Mouse (Mus musculus): ENCODE measurements around the gene Brca1. TPM values are rescaled to one million over a fixed set of nuclear protein-coding genes. Genes with fewer than 3 reads are reported as not detected.

Brca1 gene
- polyA plus RNA-seq, 2 experiments: 8.6 to 14.0 TPM

DNA sequence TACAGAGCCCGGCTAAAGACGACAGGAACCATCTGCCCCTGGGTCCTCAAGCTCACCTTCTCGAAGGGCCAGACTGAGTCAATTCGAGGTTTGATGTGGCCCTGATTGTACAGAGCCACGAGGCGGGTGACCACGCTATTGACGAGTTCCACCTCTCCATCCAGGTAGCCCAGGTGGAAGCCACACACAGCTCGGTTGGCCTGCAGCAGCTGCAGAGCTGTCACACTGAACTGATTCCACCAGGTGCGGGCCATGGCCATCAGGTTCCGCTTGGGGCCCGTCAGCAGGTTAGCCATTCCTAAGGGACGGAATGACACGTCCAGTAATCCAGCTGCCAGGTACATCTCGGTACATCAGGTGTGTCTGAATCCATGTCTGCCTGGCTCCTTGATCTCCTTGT, 91.4 kb downstream of the Brca1 start:
- Histone ChIP-seq H3K27me3 (ENCODE audit: control insufficient read depth, insufficient read depth, low read length) (peaks cover 4% of the 10 kb centered on the region), H3K9ac (replicated peaks) (no peak overlapping the region), H3K27ac (no peak overlapping the region), H3K4me1 (replicated peaks; ENCODE audit: control insufficient read depth in 2 of 2, insufficient read depth in 2 of 2, low read length in 1 of 2) (peaks cover 12 to 22% of the 10 kb centered on the region in 2 experiments), H3K4me3 (ENCODE audit: insufficient read depth in 1 of 2, low read depth in 2 of 2, low read length in 2 of 2) (no peak overlapping the region), H3K9me3 (ENCODE audit: control insufficient read depth, low read length) (no peaks in the 10 kb centered on the region), H3K36me3 (replicated peaks; ENCODE audit: control insufficient read depth, insufficient read depth, low read depth) (peaks cover 4% of the 10 kb centered on the region), H3K4me2 (ENCODE audit: low read depth) (no peak overlapping the region)
- 83% methylated on average over 15 of the region's 15 CpGs for WGBS (ENCODE audit: insufficient replicate concordance)
- ATAC-seq (ENCODE audit: insufficient read depth) (no peak), DNase-seq (ENCODE audit: low read depth in 3 of 3, low spot score in 3 of 3) (no peak)
- TF ChIP-seq EP300 (IDR thresholded peaks at IDR 0.05; ENCODE audit: low read depth) (no peak), CTCF (IDR thresholded peaks at IDR 0.05; ENCODE audit: low read depth) (no peak)

DNA sequence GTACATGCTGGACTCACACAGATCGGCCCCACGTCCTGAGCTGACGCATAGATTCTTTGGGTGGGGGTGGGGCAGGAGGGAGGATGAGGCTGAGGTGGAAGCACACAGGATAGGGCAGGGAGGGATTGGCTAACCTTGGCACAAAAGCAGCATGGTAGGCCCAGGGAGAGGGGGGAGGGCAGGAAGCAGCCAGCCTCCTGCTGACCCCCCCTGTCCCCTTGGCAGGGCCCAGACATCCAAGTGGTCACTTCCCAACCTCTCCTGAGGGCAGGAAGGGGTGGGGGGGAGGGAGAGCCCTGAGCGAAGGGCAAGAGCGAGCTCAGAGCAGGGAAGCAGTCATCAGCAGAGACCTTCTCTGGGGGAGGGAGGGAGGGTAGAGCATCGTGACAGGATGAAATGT, 92.0 kb downstream of the Brca1 start:
- no peak overlapping the region for H3K27ac ChIP-seq
- 84% methylated on average over 6 of the region's 6 CpGs for WGBS (ENCODE audit: insufficient replicate concordance)
- H3K4me2 ChIP-seq (ENCODE audit: low read depth): no peak overlapping the region
- TF ChIP-seq EP300 (IDR thresholded peaks at IDR 0.05; ENCODE audit: low read depth): no peak
- TF ChIP-seq CTCF (IDR thresholded peaks at IDR 0.05; ENCODE audit: low read depth): no peak
- ATAC-seq (ENCODE audit: insufficient read depth) (no peak), DNase-seq (ENCODE audit: low read depth in 3 of 3, low spot score in 3 of 3) (no peak)
- peaks cover 4% of the 10 kb centered on the region for H3K36me3 ChIP-seq (replicated peaks; ENCODE audit: control insufficient read depth, insufficient read depth, low read depth)
- H3K27me3 ChIP-seq (ENCODE audit: control insufficient read depth, insufficient read depth, low read length): no peaks in the 10 kb centered on the region; the same call in 1 of the 2 replicates
- peaks cover 10 to 18% of the 10 kb centered on the region in 2 experiments for H3K4me1 ChIP-seq (replicated peaks; ENCODE audit: control insufficient read depth in 2 of 2, insufficient read depth in 2 of 2, low read length in 1 of 2)
- H3K4me3 ChIP-seq (ENCODE audit: insufficient read depth in 1 of 2, low read depth in 2 of 2, low read length in 2 of 2): no peak overlapping the region
- H3K9me3 ChIP-seq (ENCODE audit: control insufficient read depth, low read length): no peaks in the 10 kb centered on the region
- H3K9ac ChIP-seq (replicated peaks): no peak overlapping the region

- TF ChIP-seq EP300 (IDR thresholded peaks at IDR 0.05; ENCODE audit: low read depth) (no peak), CTCF (IDR thresholded peaks at IDR 0.05; ENCODE audit: low read depth) (no peak)
Observed at GRCm38 (mm10) chr11:101458217-101458616, 93.5 kb downstream of the Brca1 start.

DNA sequence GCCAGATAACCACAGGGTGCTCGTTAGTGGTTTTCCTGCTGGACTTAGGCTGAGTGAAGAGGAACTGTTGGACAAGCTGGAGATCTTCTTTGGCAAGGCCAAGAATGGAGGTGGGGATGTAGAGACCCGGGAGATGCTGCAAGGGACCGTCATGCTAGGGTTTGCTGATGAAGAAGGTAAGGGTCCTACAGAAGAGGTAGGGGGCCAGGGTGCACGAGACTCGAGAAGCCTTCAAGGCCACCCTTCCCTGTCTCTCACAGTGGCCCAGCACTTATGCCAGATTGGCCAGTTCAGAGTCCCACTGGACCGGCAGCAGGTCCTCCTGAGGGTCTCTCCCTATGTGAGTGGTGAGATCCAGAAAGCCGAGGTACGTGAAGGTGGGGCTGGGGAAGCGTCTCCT, 94.1 kb downstream of the Brca1 start:
- DNase-seq (ENCODE audit: low read depth in 3 of 3, low spot score in 3 of 3): no peak
- Histone ChIP-seq H3K4me3 (ENCODE audit: insufficient read depth in 1 of 2, low read depth in 2 of 2, low read length in 2 of 2) (no peak overlapping the region), H3K4me1 (replicated peaks; ENCODE audit: control insufficient read depth in 2 of 2, insufficient read depth in 2 of 2, low read length in 1 of 2) (no peaks in the 10 kb centered on the region; a peak in 1 of 4 replicates), H3K9ac (replicated peaks) (no peak overlapping the region), H3K27me3 (ENCODE audit: control insufficient read depth, insufficient read depth, low read length) (no peaks in the 10 kb centered on the region), H3K27ac (no peak overlapping the region), H3K9me3 (ENCODE audit: control insufficient read depth, low read length) (no peaks in the 10 kb centered on the region), H3K4me2 (ENCODE audit: low read depth) (no peak overlapping the region), H3K36me3 (replicated peaks; ENCODE audit: control insufficient read depth, insufficient read depth, low read depth) (peaks cover 4% of the 10 kb centered on the region)
- TF ChIP-seq EP300 (IDR thresholded peaks at IDR 0.05; ENCODE audit: low read depth) (no peak), CTCF (IDR thresholded peaks at IDR 0.05; ENCODE audit: low read depth) (no peak)
- ATAC-seq (ENCODE audit: insufficient read depth): no peak
- WGBS (ENCODE audit: insufficient replicate concordance): 78% methylated on average over 9 of the region's 9 CpGs

More at GRCm38 (mm10) chr11:101458217-101458616, 93.5 kb downstream of the Brca1 start:
- Histone ChIP-seq H3K9ac (replicated peaks) (no peak overlapping the region), H3K36me3 (replicated peaks; ENCODE audit: control insufficient read depth, insufficient read depth, low read depth) (peaks cover 4% of the 10 kb centered on the region), H3K4me2 (ENCODE audit: low read depth) (no peak overlapping the region), H3K9me3 (ENCODE audit: control insufficient read depth, low read length) (no peaks in the 10 kb centered on the region), H3K27me3 (ENCODE audit: control insufficient read depth, insufficient read depth, low read length) (no peaks in the 10 kb centered on the region), H3K27ac (no peak overlapping the region), H3K4me3 (ENCODE audit: insufficient read depth in 1 of 2, low read depth in 2 of 2, low read length in 2 of 2) (no peak overlapping the region), H3K4me1 (replicated peaks; ENCODE audit: control insufficient read depth in 2 of 2, insufficient read depth in 2 of 2, low read length in 1 of 2) (peaks cover 3 to 6% of the 10 kb centered on the region in 2 experiments)
- ATAC-seq (ENCODE audit: insufficient read depth): no peak
- no peak for DNase-seq (ENCODE audit: low read depth in 3 of 3, low spot score in 3 of 3)
- 82% methylated on average over 12 of the region's 12 CpGs for WGBS (ENCODE audit: insufficient replicate concordance)

GRCm38 (mm10) chr11:101455627-101456026, 96.1 kb downstream of the Brca1 start:
- Histone ChIP-seq H3K9ac (replicated peaks) (no peak overlapping the region), H3K27ac (no peak overlapping the region), H3K36me3 (replicated peaks; ENCODE audit: control insufficient read depth, insufficient read depth, low read depth) (peaks cover 4% of the 10 kb centered on the region), H3K4me2 (ENCODE audit: low read depth) (no peak overlapping the region), H3K9me3 (ENCODE audit: control insufficient read depth, low read length) (no peaks in the 10 kb centered on the region), H3K27me3 (ENCODE audit: control insufficient read depth, insufficient read depth, low read length) (no peaks in the 10 kb centered on the region), H3K4me3 (ENCODE audit: insufficient read depth in 1 of 2, low read depth in 2 of 2, low read length in 2 of 2) (no peak overlapping the region), H3K4me1 (replicated peaks; ENCODE audit: control insufficient read depth in 2 of 2, insufficient read depth in 2 of 2, low read length in 1 of 2) (peaks cover 0 to 12% of the 10 kb centered on the region in 2 experiments; a peak in 2 of 4 replicates)
- TF ChIP-seq EP300 (IDR thresholded peaks at IDR 0.05; ENCODE audit: low read depth) (no peak), CTCF (IDR thresholded peaks at IDR 0.05; ENCODE audit: low read depth) (no peak)
- 70% methylated on average over 7 of the region's 7 CpGs for WGBS (ENCODE audit: insufficient replicate concordance)
- ATAC-seq (ENCODE audit: insufficient read depth): no peak
- DNase-seq (ENCODE audit: low read depth in 3 of 3, low spot score in 3 of 3): no peak
